Mouse (Mus musculus): ENCODE measurements around the gene Arhgef3. TPM values are rescaled to one million over a fixed set of nuclear protein-coding genes. Genes with fewer than 3 reads are reported as not detected.

Arhgef3 gene
- polyA plus RNA-seq, 1 experiment from 2014 or later = 9.0 TPM

- no peak for ATAC-seq (ENCODE audit: insufficient read depth)
- no peak for TF ChIP-seq CTCF (IDR thresholded peaks at IDR 0.05; ENCODE audit: low read depth)
- no peak for DNase-seq
- H3K27ac ChIP-seq (ENCODE audit: low read depth) = no peak overlapping the region
- H3K9me3 ChIP-seq (ENCODE audit: low read depth, low read length) = no peaks in the 10 kb centered on the region
- 54% methylated on average over 5 of the region's 5 CpGs for WGBS
- H3K4me1 ChIP-seq (ENCODE audit: insufficient read depth) = no peaks in the 10 kb centered on the region
- H3K4me2 ChIP-seq = no peak overlapping the region
- no peak overlapping the region for H3K4me3 ChIP-seq (ENCODE audit: low read depth, low read length)
- no peak overlapping the region for H3K9ac ChIP-seq
- H3K27me3 ChIP-seq (ENCODE audit: insufficient read depth, low read length) = peaks cover 6% of the 10 kb centered on the region; the same call in 1 of the 2 replicates
- H3K36me3 ChIP-seq (ENCODE audit: insufficient read depth) = no peaks in the 10 kb centered on the region
Measured at GRCm38 (mm10) chr14:27341486-27341885, 226.8 kb downstream of the Arhgef3 start.

DNA sequence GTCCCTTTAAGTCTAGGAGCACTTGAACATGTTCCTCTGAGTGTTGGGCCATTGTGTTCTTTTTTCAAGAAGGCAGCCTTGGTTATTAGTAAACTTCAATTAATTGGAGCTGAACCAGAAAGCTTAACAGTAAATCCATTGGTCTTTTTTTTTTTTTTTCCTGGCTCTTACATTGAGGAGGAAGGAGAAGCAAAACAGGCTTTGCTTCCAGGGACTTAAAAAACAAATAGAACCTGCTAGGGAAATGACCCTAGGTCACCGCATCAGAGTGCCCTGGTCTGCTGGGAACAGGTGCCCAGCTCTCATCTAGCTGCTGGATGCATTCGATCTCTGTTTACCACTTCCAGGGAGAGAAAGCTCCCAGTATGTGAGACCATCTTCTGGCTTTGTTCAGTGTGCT lies 227.8 kb downstream of the Arhgef3 start:
- 48% methylated on average over 2 of the region's 2 CpGs for WGBS
- no peaks in the 10 kb centered on the region for H3K4me1 ChIP-seq (ENCODE audit: insufficient read depth)

GRCm38 (mm10) chr14:27344250-27344990 lies 229.7 kb downstream of the Arhgef3 start:
- Histone ChIP-seq H3K4me2 (no peak overlapping the region), H3K27ac (ENCODE audit: low read depth) (no peak overlapping the region), H3K9ac (no peak overlapping the region), H3K9me3 (ENCODE audit: low read depth, low read length) (no peaks in the 10 kb centered on the region), H3K27me3 (ENCODE audit: insufficient read depth, low read length) (no peaks in the 10 kb centered on the region), H3K4me1 (ENCODE audit: insufficient read depth) (no peaks in the 10 kb centered on the region), H3K36me3 (ENCODE audit: insufficient read depth) (no peaks in the 10 kb centered on the region), H3K4me3 (ENCODE audit: low read depth, low read length) (no peak overlapping the region)
- no peak for ATAC-seq (ENCODE audit: insufficient read depth)
- no peak for DNase-seq
- WGBS = 77% methylated on average over 4 of the region's 4 CpGs
- no peak for TF ChIP-seq CTCF (IDR thresholded peaks at IDR 0.05; ENCODE audit: low read depth)

More for the DNA sequence above, 227.8 kb downstream of the Arhgef3 start:
- Histone ChIP-seq H3K4me2 (no peak overlapping the region), H3K27me3 (ENCODE audit: insufficient read depth, low read length) (no peaks in the 10 kb centered on the region), H3K9me3 (ENCODE audit: low read depth, low read length) (no peaks in the 10 kb centered on the region), H3K4me3 (ENCODE audit: low read depth, low read length) (no peak overlapping the region), H3K36me3 (ENCODE audit: insufficient read depth) (no peaks in the 10 kb centered on the region), H3K9ac (no peak overlapping the region), H3K27ac (ENCODE audit: low read depth) (no peak overlapping the region)
- DNase-seq = no peak
- no peak for TF ChIP-seq CTCF (IDR thresholded peaks at IDR 0.05; ENCODE audit: low read depth)
- no peak for ATAC-seq (ENCODE audit: insufficient read depth)

DNA sequence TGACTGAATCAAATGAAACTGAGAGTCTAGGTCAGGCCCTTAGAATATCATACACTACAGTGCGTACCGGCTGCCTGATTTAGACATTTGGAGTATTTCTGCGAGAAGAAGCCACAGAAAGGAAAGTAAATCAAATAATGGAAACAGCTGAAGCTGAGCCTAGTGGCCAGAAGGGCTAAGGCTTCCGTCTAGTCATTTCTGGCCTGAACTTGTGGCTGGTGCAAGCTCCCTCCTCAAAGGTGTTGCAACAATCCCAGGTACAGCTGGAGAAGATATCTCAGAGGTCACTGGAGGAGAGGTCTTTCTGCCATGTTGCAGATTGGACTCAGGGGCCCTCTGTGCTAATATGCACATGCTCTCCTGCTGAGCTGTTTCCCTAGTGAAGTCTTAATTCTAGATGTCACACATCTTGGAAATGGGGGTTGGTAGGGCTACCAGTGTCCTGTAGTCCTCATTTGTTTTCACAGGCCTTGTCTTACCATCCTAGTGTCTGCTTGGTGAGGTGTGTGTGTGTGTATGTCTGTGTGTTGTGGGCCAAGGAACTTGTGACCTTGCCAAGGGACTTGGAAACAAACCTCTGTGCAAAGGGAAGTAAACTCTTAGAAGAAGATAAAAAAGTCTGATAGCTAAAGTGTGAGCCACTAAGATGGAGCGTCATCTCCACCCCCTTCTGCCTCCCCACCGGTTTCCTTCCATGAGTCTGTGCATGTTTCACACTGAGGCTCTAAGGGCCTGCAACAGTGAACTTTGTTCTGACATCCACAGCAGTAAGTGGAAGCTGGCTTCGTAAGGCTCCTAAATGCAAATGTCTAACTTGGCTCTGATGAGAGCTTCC lies 230.6 kb downstream of the Arhgef3 start:
- Histone ChIP-seq H3K36me3 (ENCODE audit: insufficient read depth) (no peaks in the 10 kb centered on the region), H3K4me2 (no peak overlapping the region), H3K9ac (no peak overlapping the region), H3K27me3 (ENCODE audit: insufficient read depth, low read length) (no peaks in the 10 kb centered on the region), H3K4me1 (ENCODE audit: insufficient read depth) (peaks cover under 1% of the 10 kb centered on the region; the same call in 1 of the 2 replicates), H3K4me3 (ENCODE audit: low read depth, low read length) (no peak overlapping the region), H3K27ac (ENCODE audit: low read depth) (no peak overlapping the region), H3K9me3 (ENCODE audit: low read depth, low read length) (no peaks in the 10 kb centered on the region)
- ATAC-seq (ENCODE audit: insufficient read depth) (no peak), DNase-seq (no peak)
- 75% methylated on average over 7 of the region's 7 CpGs for WGBS
- TF ChIP-seq CTCF (IDR thresholded peaks at IDR 0.05; ENCODE audit: low read depth) = no peak

GRCm38 (mm10) chr14:27347224-27347623 lies 232.5 kb downstream of the Arhgef3 start:
- Histone ChIP-seq H3K27ac (ENCODE audit: low read depth) (no peak overlapping the region), H3K9me3 (ENCODE audit: low read depth, low read length) (no peaks in the 10 kb centered on the region), H3K4me2 (no peak overlapping the region), H3K9ac (no peak overlapping the region), H3K27me3 (ENCODE audit: insufficient read depth, low read length) (no peaks in the 10 kb centered on the region), H3K36me3 (ENCODE audit: insufficient read depth) (no peaks in the 10 kb centered on the region), H3K4me3 (ENCODE audit: low read depth, low read length) (no peak overlapping the region), H3K4me1 (ENCODE audit: insufficient read depth) (peaks cover 17% of the 10 kb centered on the region)
- no peak for TF ChIP-seq CTCF (IDR thresholded peaks at IDR 0.05; ENCODE audit: low read depth)
- no peak for DNase-seq
- WGBS = 66% methylated on average over 3 of the region's 3 CpGs
- ATAC-seq (ENCODE audit: insufficient read depth) = no peak

GRCm38 (mm10) chr14:27347666-27348065 lies 233.0 kb downstream of the Arhgef3 start:
- no peak for DNase-seq
- peaks cover 21% of the 10 kb centered on the region for H3K4me1 ChIP-seq (ENCODE audit: insufficient read depth)
- H3K36me3 ChIP-seq (ENCODE audit: insufficient read depth) = no peaks in the 10 kb centered on the region
- no peaks in the 10 kb centered on the region for H3K9me3 ChIP-seq (ENCODE audit: low read depth, low read length)
- H3K4me3 ChIP-seq (ENCODE audit: low read depth, low read length) = no peak overlapping the region
- H3K27me3 ChIP-seq (ENCODE audit: insufficient read depth, low read length) = no peaks in the 10 kb centered on the region
- WGBS = 74% methylated on average over 5 of the region's 5 CpGs
- H3K4me2 ChIP-seq = no peak overlapping the region
- no peak overlapping the region for H3K9ac ChIP-seq
- TF ChIP-seq CTCF (IDR thresholded peaks at IDR 0.05; ENCODE audit: low read depth) = no peak
- no peak overlapping the region for H3K27ac ChIP-seq (ENCODE audit: low read depth)
- no peak for ATAC-seq (ENCODE audit: insufficient read depth)

DNA sequence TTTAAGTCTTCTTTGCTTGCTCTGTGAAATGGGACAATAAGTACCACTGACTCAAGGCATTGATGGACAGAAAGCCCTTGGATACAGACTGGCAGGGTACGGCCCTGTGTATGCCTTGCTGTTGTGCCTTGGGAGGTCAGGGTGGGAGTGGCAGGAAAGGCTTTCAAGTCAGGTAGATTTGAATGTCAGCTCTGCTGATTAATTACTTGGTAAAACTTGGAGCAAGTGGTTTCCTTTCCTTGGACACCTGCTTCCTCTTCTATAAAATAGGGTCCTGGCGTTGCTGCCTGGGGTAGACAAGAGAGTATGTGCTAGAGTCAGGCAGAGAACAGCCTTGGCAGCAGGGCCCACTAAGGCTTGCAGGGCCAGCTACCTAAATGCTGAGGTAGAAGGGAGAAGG lies 233.4 kb downstream of the Arhgef3 start:
- Histone ChIP-seq H3K27me3 (ENCODE audit: insufficient read depth, low read length) (no peaks in the 10 kb centered on the region), H3K4me1 (ENCODE audit: insufficient read depth) (peaks cover 24% of the 10 kb centered on the region), H3K9ac (no peak overlapping the region), H3K27ac (ENCODE audit: low read depth) (no peak overlapping the region), H3K36me3 (ENCODE audit: insufficient read depth) (no peaks in the 10 kb centered on the region), H3K9me3 (ENCODE audit: low read depth, low read length) (no peaks in the 10 kb centered on the region), H3K4me3 (ENCODE audit: low read depth, low read length) (no peak overlapping the region), H3K4me2 (no peak overlapping the region)
- DNase-seq (no peak), ATAC-seq (ENCODE audit: insufficient read depth) (no peak)
- WGBS = 78% methylated on average over 2 of the region's 2 CpGs
- no peak for TF ChIP-seq CTCF (IDR thresholded peaks at IDR 0.05; ENCODE audit: low read depth)
